In the genomic region with DNA sequence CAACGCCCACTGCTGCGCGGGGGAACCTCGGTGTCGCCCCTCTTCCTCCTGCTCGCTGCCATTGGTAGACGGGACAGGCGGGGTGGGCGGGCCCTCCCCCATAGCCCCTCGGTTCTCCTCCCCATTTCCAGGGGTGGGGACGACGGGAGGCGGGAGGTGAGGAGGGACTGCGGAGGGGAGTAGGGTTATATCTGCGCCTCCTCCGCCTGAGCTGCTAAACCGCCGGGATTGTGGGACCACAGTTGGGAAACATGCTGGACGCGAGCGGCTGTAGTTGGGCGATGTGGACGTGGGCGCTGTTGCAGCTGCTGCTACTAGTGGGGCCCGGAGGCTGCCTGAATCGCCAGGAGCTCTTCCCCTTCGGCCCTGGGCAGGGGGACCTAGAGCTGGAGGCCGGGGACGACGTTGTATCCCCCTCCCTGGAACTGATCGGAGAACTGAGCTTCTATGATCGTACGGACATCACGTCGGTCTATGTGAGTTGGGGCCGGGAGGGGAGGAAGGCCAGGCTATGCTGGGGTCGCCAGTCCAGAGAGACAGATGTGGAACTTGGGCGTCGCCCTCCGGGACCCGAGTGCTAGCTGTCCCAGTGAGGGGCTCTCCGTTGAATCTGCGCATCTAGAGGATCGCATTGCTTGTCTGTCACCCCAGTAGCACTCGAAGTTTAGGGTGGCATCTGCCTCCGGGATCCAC, we compare ENCODE assay signal across 8 mouse cellular contexts.
DNase-seq lines count a peak whose midpoint lies in the region; ATAC-seq and TF ChIP-seq lines count a peak whose summit lies in the region.
"Not testable (repeated sequence)": the region's sequence is repeated elsewhere in the genome, so short reads cannot be mapped to it uniquely, and the experiment has no call there.

No protein-coding gene starts in this region.

- TF ChIP-seq CTCF in heart, postnatal 0 days (IDR thresholded peaks at IDR 0.05; ENCODE audit: low read depth): not testable (repeated sequence)

- WGBS in embryonic facial prominence, embryonic 11.5 days: 0% methylated on average over 26 of the region's 46 CpGs
- under 1% methylated on average over 24 of the region's 46 CpGs for WGBS in heart, postnatal 0 days
- WGBS in intestine, embryonic 16.5 days: under 1% methylated on average over 25 of the region's 46 CpGs
- WGBS in limb, embryonic 11.5 days: under 1% methylated on average over 27 of the region's 46 CpGs
- 1% methylated on average over 21 of the region's 46 CpGs for WGBS in neural tube, embryonic 14.5 days

- H3K27me3 ChIP-seq in embryonic facial prominence, embryonic 11.5 days (ENCODE audit: control insufficient read depth, insufficient read depth, low read length); heart, postnatal 0 days (ENCODE audit: control insufficient read depth, insufficient read depth, low read length); intestine, embryonic 16.5 days (replicated peaks; ENCODE audit: control insufficient read depth, insufficient read depth, low read length); limb, embryonic 11.5 days (ENCODE audit: control insufficient read depth, insufficient read depth, low read length); neural tube, embryonic 14.5 days (ENCODE audit: control insufficient read depth, insufficient read depth, low read length): not testable (repeated sequence)

- H3K4me2 ChIP-seq in embryonic facial prominence, embryonic 11.5 days (ENCODE audit: low read depth, low read length); neural tube, embryonic 14.5 days (ENCODE audit: low read depth, low read length): not testable (repeated sequence)
- peak overlapping the region; percentile 28; the same call in 1 of the 2 replicates for H3K4me2 ChIP-seq in heart, postnatal 0 days (ENCODE audit: low read depth, low read length)
- peak overlapping the region; percentile 19; the same call in 1 of the 2 replicates for H3K4me2 ChIP-seq in intestine, embryonic 16.5 days (ENCODE audit: low read depth, low read length)
- H3K4me2 ChIP-seq in limb, embryonic 11.5 days (ENCODE audit: low read depth, severe bottlenecking): peak overlapping the region; percentile 22; the same call in 1 of the 2 replicates

- H3K4me1 ChIP-seq in embryonic facial prominence, embryonic 11.5 days (ENCODE audit: control insufficient read depth, insufficient read depth, low read length); heart, postnatal 0 days (ENCODE audit: control insufficient read depth, insufficient read depth); intestine, embryonic 16.5 days (ENCODE audit: control insufficient read depth, insufficient read depth, low read length); limb, embryonic 11.5 days (ENCODE audit: control insufficient read depth, insufficient read depth, low read length); neural tube, embryonic 14.5 days (ENCODE audit: control insufficient read depth, insufficient read depth, low read length): not testable (repeated sequence)

- not testable (repeated sequence) for DNase-seq in embryonic facial prominence, embryonic 11.5 days (ENCODE audit: low spot score); heart, postnatal 0 days (ENCODE audit: low spot score)
- DNase-seq in gastrocnemius, postnatal 10 days: peak; percentile 18
- peak; percentile 21 for DNase-seq in limb, embryonic 11.5 days (ENCODE audit: low spot score)
- DNase-seq in lung, postnatal 10 days: peak; percentile 60
- DNase-seq in urinary bladder, postnatal 14 days (ENCODE audit: low spot score): peak; percentile 18

- H3K9ac ChIP-seq in embryonic facial prominence, embryonic 11.5 days (replicated peaks; ENCODE audit: low read length); heart, postnatal 0 days (replicated peaks; ENCODE audit: low read depth, low read length); intestine, embryonic 16.5 days (ENCODE audit: low read depth, low read length); limb, embryonic 11.5 days (ENCODE audit: low read length); neural tube, embryonic 14.5 days (replicated peaks; ENCODE audit: low read depth, low read length): not testable (repeated sequence)

- peak overlapping the region; percentile 12; the same call in 1 of the 2 replicates for H3K4me3 ChIP-seq in embryonic facial prominence, embryonic 11.5 days (ENCODE audit: low read depth, low read length)
- peak overlapping the region; percentile 25 for H3K4me3 ChIP-seq in heart, postnatal 0 days (ENCODE audit: low read depth, low read length)
- H3K4me3 ChIP-seq in intestine, embryonic 16.5 days (ENCODE audit: low read length): peak overlapping the region; percentile 28
- not testable (repeated sequence) for H3K4me3 ChIP-seq in limb, embryonic 11.5 days (ENCODE audit: low read depth, low read length); neural tube, embryonic 14.5 days (ENCODE audit: low read depth, low read length)

- not testable (repeated sequence) for H3K9me3 ChIP-seq in embryonic facial prominence, embryonic 11.5 days (replicated peaks; ENCODE audit: control insufficient read depth, low read length); heart, postnatal 0 days (replicated peaks; ENCODE audit: control insufficient read depth, low read length); intestine, embryonic 16.5 days (ENCODE audit: control insufficient read depth, low read length); limb, embryonic 11.5 days (ENCODE audit: control insufficient read depth, low read length); neural tube, embryonic 14.5 days (ENCODE audit: control insufficient read depth, low read length)

- not testable (repeated sequence) for TF ChIP-seq EP300 in heart, postnatal 0 days (IDR thresholded peaks at IDR 0.05; ENCODE audit: low read depth)

- not testable (repeated sequence) for H3K27ac ChIP-seq in embryonic facial prominence, embryonic 11.5 days (replicated peaks; ENCODE audit: low read depth, low read length); intestine, embryonic 16.5 days (ENCODE audit: low read length); limb, embryonic 11.5 days (replicated peaks; ENCODE audit: low read depth, low read length); neural tube, embryonic 14.5 days (ENCODE audit: low read depth, low read length)
- 0 out of 2 replicates have a peak overlapping the region, but pooled peaks have one; percentile 25 for H3K27ac ChIP-seq in heart, postnatal 0 days (ENCODE audit: low read depth)

- H3K36me3 ChIP-seq in embryonic facial prominence, embryonic 11.5 days (replicated peaks; ENCODE audit: control insufficient read depth, insufficient read depth, low read depth, low read length); heart, postnatal 0 days (replicated peaks; ENCODE audit: control insufficient read depth, insufficient read depth, low read length); intestine, embryonic 16.5 days (ENCODE audit: control insufficient read depth, insufficient read depth, low read length); limb, embryonic 11.5 days (ENCODE audit: control insufficient read depth, insufficient read depth, low read length); neural tube, embryonic 14.5 days (ENCODE audit: control insufficient read depth, insufficient read depth, low read length): not testable (repeated sequence)

- ATAC-seq in embryonic facial prominence, embryonic 11.5 days (replicated peaks; ENCODE audit: insufficient number of reproducible peaks, low FRiP score, low TSS enrichment, low read depth): peak; percentile 75
- ATAC-seq in heart, postnatal 0 days (ENCODE audit: insufficient read depth, low read depth): peak; percentile 48
- peak; percentile 67 for ATAC-seq in intestine, embryonic 16.5 days
- ATAC-seq in limb, embryonic 11.5 days (ENCODE audit: insufficient number of reproducible peaks, low FRiP score, low TSS enrichment, low read depth): peak; percentile 79
- peak; percentile 68 for ATAC-seq in neural tube, embryonic 14.5 days (ENCODE audit: low read depth)
